Mouse (Mus musculus): ENCODE data around the gene Ehmt2.
A peak's percentile ranks its signal among the peaks of the same experiment; 100 is the strongest.
"Not testable (repeated sequence)": the region's sequence is repeated elsewhere in the genome, so short reads cannot be mapped to it uniquely, and the experiment has no call there.

The Ehmt2 gene

GRCm38 (mm10) chr17:34953258-34953657 lies 55.0 kb downstream of the Ehmt2 start:
- DNase-seq (ENCODE audit: low spot score): no peak

- DNase-seq (ENCODE audit: low spot score): no peak
Measured at GRCm38 (mm10) chr17:34953904-34954303, 55.6 kb downstream of the Ehmt2 start.

- no peak for DNase-seq (ENCODE audit: low spot score)
Measured at GRCm38 (mm10) chr17:34954831-34955230, 56.6 kb downstream of the Ehmt2 start.

GRCm38 (mm10) chr17:34955884-34956283 lies 57.6 kb downstream of the Ehmt2 start:
- no peak for DNase-seq (ENCODE audit: low spot score)

- no peak for DNase-seq (ENCODE audit: low spot score)
Measured at GRCm38 (mm10) chr17:34956340-34956739, 58.1 kb downstream of the Ehmt2 start.

- DNase-seq (ENCODE audit: low spot score): not testable (repeated sequence)
Measured at GRCm38 (mm10) chr17:34957291-34957690, 59.0 kb downstream of the Ehmt2 start.

GRCm38 (mm10) chr17:34957966-34958365 lies 59.7 kb downstream of the Ehmt2 start:
- DNase-seq (ENCODE audit: low spot score): not testable (repeated sequence)

GRCm38 (mm10) chr17:34958734-34959129 lies 60.5 kb downstream of the Ehmt2 start:
- DNase-seq (ENCODE audit: low spot score): not testable (repeated sequence)

GRCm38 (mm10) chr17:34959130-34959778 lies 61.0 kb downstream of the Ehmt2 start, which contains the start of gene Hspa1b:
Hspa1b (minus strand) TSS chr17:34959238.
- DNase-seq (ENCODE audit: low spot score): peak; percentile 85

GRCm38 (mm10) chr17:34959881-34960515 lies 61.7 kb downstream of the Ehmt2 start:
- DNase-seq (ENCODE audit: low spot score): peak; percentile 68

- peak; percentile 58 for DNase-seq (ENCODE audit: low spot score)
Measured at GRCm38 (mm10) chr17:34960702-34961493, 62.6 kb downstream of the Ehmt2 start.

GRCm38 (mm10) chr17:34962125-34962524 lies 63.9 kb downstream of the Ehmt2 start:
- DNase-seq (ENCODE audit: low spot score): no peak

- no peak for DNase-seq (ENCODE audit: low spot score)
Measured at GRCm38 (mm10) chr17:34962841-34963240, 64.6 kb downstream of the Ehmt2 start.

All from urinary bladder, postnatal 14 days (tissue).